Mouse (Mus musculus): Measurements from ENCODE around the gene Lcn12. TPM values are rescaled to one million over a fixed set of nuclear protein-coding genes. Genes with fewer than 3 reads are reported as not detected.

Lcn12 gene
- polyA plus RNA-seq, 1 experiment from 2014 or later, result not detected

- ATAC-seq (replicated peaks; ENCODE audit: insufficient number of reproducible peaks, low FRiP score, low TSS enrichment), result no peak
- H3K4me2 ChIP-seq, result no peak overlapping the region
- H3K9ac ChIP-seq (ENCODE audit: low read depth, low read length), result no peak overlapping the region
- H3K4me3 ChIP-seq (ENCODE audit: low read depth, low read length), result no peak overlapping the region
- H3K4me1 ChIP-seq (ENCODE audit: control insufficient read depth, insufficient read depth, low read length), result no peaks in the 10 kb centered on the region
- H3K27me3 ChIP-seq (ENCODE audit: control insufficient read depth, insufficient read depth, low read length), result peaks cover 4% of the 10 kb centered on the region; the same call in 1 of the 2 replicates
- no peaks in the 10 kb centered on the region for H3K9me3 ChIP-seq (replicated peaks; ENCODE audit: control insufficient read depth, low read length)
- 62% methylated on average over 11 of the region's 11 CpGs for WGBS (ENCODE audit: insufficient replicate concordance)
- no peak overlapping the region for H3K27ac ChIP-seq (ENCODE audit: low read depth, low read length)
- H3K36me3 ChIP-seq (ENCODE audit: control insufficient read depth, insufficient read depth, low read length), result no peaks in the 10 kb centered on the region
Measured at GRCm38 (mm10) chr2:25484901-25485647, 8.6 kb downstream of the Lcn12 start.

- Histone ChIP-seq H3K9ac (ENCODE audit: low read depth, low read length) (no peak overlapping the region), H3K9me3 (replicated peaks; ENCODE audit: control insufficient read depth, low read length) (no peaks in the 10 kb centered on the region), H3K4me2 (no peak overlapping the region), H3K36me3 (ENCODE audit: control insufficient read depth, insufficient read depth, low read length) (no peaks in the 10 kb centered on the region), H3K4me3 (ENCODE audit: low read depth, low read length) (no peak overlapping the region), H3K27me3 (ENCODE audit: control insufficient read depth, insufficient read depth, low read length) (peaks cover 4% of the 10 kb centered on the region; the same call in 1 of the 2 replicates), H3K4me1 (ENCODE audit: control insufficient read depth, insufficient read depth, low read length) (no peaks in the 10 kb centered on the region), H3K27ac (ENCODE audit: low read depth, low read length) (no peak overlapping the region)
- 22% methylated on average over 7 of the region's 7 CpGs for WGBS (ENCODE audit: insufficient replicate concordance)
- no peak for ATAC-seq (replicated peaks; ENCODE audit: insufficient number of reproducible peaks, low FRiP score, low TSS enrichment)
Measured at GRCm38 (mm10) chr2:25482969-25483368, 10.7 kb downstream of the Lcn12 start.

GRCm38 (mm10) chr2:25480541-25480940 lies 13.2 kb downstream of the Lcn12 start:
- H3K36me3 ChIP-seq (ENCODE audit: control insufficient read depth, insufficient read depth, low read length), result no peaks in the 10 kb centered on the region
- H3K4me1 ChIP-seq (ENCODE audit: control insufficient read depth, insufficient read depth, low read length), result no peaks in the 10 kb centered on the region
- no peak overlapping the region for H3K27ac ChIP-seq (ENCODE audit: low read depth, low read length)
- no peak overlapping the region for H3K4me3 ChIP-seq (ENCODE audit: low read depth, low read length)
- WGBS (ENCODE audit: insufficient replicate concordance), result 70% methylated on average over 1 of the region's 1 CpGs
- no peaks in the 10 kb centered on the region for H3K9me3 ChIP-seq (replicated peaks; ENCODE audit: control insufficient read depth, low read length)
- no peak overlapping the region for H3K4me2 ChIP-seq
- H3K9ac ChIP-seq (ENCODE audit: low read depth, low read length), result no peak overlapping the region
- peaks cover 7% of the 10 kb centered on the region; the same call in 1 of the 2 replicates for H3K27me3 ChIP-seq (ENCODE audit: control insufficient read depth, insufficient read depth, low read length)
- no peak for ATAC-seq (replicated peaks; ENCODE audit: insufficient number of reproducible peaks, low FRiP score, low TSS enrichment)

DNA sequence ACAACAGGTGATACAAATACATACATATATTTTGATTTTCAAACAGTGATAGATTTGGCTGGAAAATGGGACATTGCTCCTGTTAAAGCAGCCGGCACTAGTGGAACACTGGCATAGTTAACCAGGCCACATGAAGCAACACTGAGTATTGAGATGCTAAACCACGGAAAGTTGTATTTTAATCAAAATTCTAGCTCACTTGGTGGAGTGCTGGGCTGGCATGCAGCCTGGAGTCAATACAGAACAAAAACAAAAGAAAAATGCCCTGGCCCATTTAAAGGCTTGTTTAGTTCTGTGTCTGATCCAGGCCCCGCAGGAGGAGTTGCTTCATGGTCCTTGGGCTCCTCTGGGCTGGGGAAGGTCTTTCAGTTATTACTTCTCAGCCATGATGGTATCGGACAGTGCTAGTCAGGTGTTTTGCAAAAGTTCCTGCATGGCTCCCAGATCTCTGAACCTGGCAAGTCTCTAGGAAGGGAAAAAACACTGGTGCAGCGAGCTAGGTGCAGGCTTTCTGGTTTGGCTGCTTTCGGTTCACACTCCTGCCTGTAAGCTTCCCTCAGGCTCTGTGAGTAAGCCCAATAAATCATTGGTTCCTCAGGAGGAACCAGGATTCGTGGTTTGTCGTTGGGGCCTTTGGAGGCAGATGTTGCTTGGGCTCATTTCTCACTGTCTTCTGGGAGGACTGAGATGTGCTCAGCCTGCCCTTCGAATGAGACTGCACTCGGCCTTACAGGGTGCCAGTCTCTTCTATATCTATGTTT lies 14.0 kb downstream of the Lcn12 start:
- Histone ChIP-seq H3K4me2 (no peak overlapping the region), H3K9ac (ENCODE audit: low read depth, low read length) (no peak overlapping the region), H3K27ac (ENCODE audit: low read depth, low read length) (no peak overlapping the region), H3K36me3 (ENCODE audit: control insufficient read depth, insufficient read depth, low read length) (no peaks in the 10 kb centered on the region), H3K4me1 (ENCODE audit: control insufficient read depth, insufficient read depth, low read length) (no peaks in the 10 kb centered on the region), H3K27me3 (ENCODE audit: control insufficient read depth, insufficient read depth, low read length) (peaks cover 7% of the 10 kb centered on the region; the same call in 1 of the 2 replicates), H3K9me3 (replicated peaks; ENCODE audit: control insufficient read depth, low read length) (no peaks in the 10 kb centered on the region), H3K4me3 (ENCODE audit: low read depth, low read length) (no peak overlapping the region)
- no peak for ATAC-seq (replicated peaks; ENCODE audit: insufficient number of reproducible peaks, low FRiP score, low TSS enrichment)
- 67% methylated on average over 10 of the region's 10 CpGs for whole genome bisulfite sequencing (ENCODE audit: insufficient replicate concordance)

DNA sequence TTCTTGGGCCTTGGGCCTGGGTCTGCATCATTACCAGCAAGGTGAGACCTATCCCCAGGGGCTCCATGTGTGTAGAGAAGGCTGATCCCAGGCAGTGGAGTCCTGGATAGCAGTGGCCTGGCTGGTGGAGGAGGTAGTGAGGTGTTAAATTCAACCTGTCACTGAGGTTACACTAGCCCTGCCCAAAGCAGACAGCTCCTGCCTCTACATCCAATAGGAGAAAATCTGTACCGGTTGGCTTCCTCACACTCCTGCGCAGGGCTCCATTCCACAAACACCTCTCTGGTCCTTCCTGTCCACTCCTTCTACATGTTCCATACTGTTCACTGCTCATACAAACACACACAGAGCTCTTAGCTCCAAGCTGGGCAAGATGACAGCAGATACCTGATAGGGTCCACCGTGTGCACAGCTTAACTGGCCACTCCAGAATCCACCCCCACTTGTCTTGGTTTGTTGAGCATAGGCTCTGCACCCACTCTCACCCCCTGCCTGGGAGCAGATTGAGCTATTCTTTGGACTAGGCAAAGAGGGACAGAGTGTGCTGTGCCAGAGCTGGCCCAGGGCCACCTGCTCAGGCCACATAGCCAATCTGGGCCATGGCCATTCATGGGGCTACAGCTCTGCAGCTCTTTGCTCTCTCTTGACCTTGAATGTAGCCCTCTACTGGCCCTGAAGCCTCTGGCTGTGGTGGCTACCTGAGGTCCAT lies 15.6 kb downstream of the Lcn12 start:
- H3K9ac ChIP-seq (ENCODE audit: low read depth, low read length), result no peak overlapping the region
- no peaks in the 10 kb centered on the region for H3K9me3 ChIP-seq (replicated peaks; ENCODE audit: control insufficient read depth, low read length)
- H3K27ac ChIP-seq (ENCODE audit: low read depth, low read length), result no peak overlapping the region
- no peak for ATAC-seq (replicated peaks; ENCODE audit: insufficient number of reproducible peaks, low FRiP score, low TSS enrichment)
- H3K36me3 ChIP-seq (ENCODE audit: control insufficient read depth, insufficient read depth, low read length), result no peaks in the 10 kb centered on the region
- H3K4me2 ChIP-seq, result no peak overlapping the region
- H3K4me3 ChIP-seq (ENCODE audit: low read depth, low read length), result no peak overlapping the region
- WGBS (ENCODE audit: insufficient replicate concordance), result 89% methylated on average over 3 of the region's 3 CpGs
- H3K4me1 ChIP-seq (ENCODE audit: control insufficient read depth, insufficient read depth, low read length), result no peaks in the 10 kb centered on the region
- peaks cover 5% of the 10 kb centered on the region; the same call in 1 of the 2 replicates for H3K27me3 ChIP-seq (ENCODE audit: control insufficient read depth, insufficient read depth, low read length)

GRCm38 (mm10) chr2:25477541-25477940 lies 16.2 kb downstream of the Lcn12 start:
- H3K36me3 ChIP-seq (ENCODE audit: control insufficient read depth, insufficient read depth, low read length), result no peaks in the 10 kb centered on the region

DNA sequence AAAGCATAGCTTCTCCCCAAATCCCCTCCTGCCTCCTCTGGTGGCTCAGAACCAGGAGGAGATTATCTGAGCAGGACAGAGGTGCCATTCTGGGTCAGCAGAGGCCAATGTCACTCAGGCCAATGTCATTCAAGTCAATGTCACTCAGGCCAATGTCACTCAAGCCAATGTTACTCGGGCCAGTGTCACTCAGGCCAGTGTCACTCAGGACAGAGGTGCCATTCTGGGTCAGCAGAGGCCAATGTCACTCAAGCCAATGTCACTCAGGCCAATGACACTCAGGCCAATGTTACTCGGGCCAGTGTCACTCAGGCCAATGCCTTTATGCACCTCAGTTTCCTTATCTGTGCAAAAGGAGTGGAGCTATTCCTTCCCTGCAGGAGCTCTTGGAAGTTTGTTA lies 21.2 kb downstream of the Lcn12 start:
- Histone ChIP-seq H3K4me1 (ENCODE audit: control insufficient read depth, insufficient read depth, low read length) (peaks cover 5% of the 10 kb centered on the region), H3K36me3 (ENCODE audit: control insufficient read depth, insufficient read depth, low read length) (no peaks in the 10 kb centered on the region), H3K9me3 (replicated peaks; ENCODE audit: control insufficient read depth, low read length) (no peaks in the 10 kb centered on the region), H3K4me2 (no peak overlapping the region), H3K27me3 (ENCODE audit: control insufficient read depth, insufficient read depth, low read length) (0 out of 2 replicates have a peak, but pooled peaks cover 5% of the 10 kb centered on the region), H3K27ac (ENCODE audit: low read depth, low read length) (no peak overlapping the region), H3K4me3 (ENCODE audit: low read depth, low read length) (no peak overlapping the region), H3K9ac (ENCODE audit: low read depth, low read length) (no peak overlapping the region)
- 65% methylated on average over 2 of the region's 2 CpGs for WGBS (ENCODE audit: insufficient replicate concordance)
- ATAC-seq (replicated peaks; ENCODE audit: insufficient number of reproducible peaks, low FRiP score, low TSS enrichment), result no peak

More at GRCm38 (mm10) chr2:25477541-25477940, 16.2 kb downstream of the Lcn12 start:
- Histone ChIP-seq H3K4me3 (ENCODE audit: low read depth, low read length) (no peak overlapping the region), H3K27me3 (ENCODE audit: control insufficient read depth, insufficient read depth, low read length) (peaks cover 5% of the 10 kb centered on the region; the same call in 1 of the 2 replicates), H3K9ac (ENCODE audit: low read depth, low read length) (no peak overlapping the region), H3K4me2 (no peak overlapping the region), H3K27ac (ENCODE audit: low read depth, low read length) (no peak overlapping the region), H3K4me1 (ENCODE audit: control insufficient read depth, insufficient read depth, low read length) (no peaks in the 10 kb centered on the region), H3K9me3 (replicated peaks; ENCODE audit: control insufficient read depth, low read length) (no peaks in the 10 kb centered on the region)
- ATAC-seq (replicated peaks; ENCODE audit: insufficient number of reproducible peaks, low FRiP score, low TSS enrichment), result no peak
- WGBS (ENCODE audit: insufficient replicate concordance), result 81% methylated on average over 8 of the region's 8 CpGs

DNA sequence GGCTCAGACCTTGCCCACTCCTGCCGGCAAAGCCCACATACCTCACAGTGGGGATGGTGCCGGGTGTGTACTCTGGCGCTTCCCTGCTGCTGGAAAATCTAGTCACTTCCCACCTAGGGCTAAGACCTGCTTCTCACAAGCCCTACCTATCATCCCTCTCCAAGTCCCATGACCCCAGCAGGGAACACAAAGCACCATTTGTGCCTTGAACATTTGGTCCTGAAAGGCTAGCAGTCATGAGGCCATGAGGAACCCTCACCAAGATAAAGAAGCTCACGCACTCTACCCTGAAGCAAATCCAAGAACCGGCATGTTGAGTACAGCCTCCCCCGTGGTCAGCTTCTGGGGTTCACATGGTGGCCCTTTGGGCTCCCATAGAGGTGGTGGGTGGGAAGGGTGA lies 23.7 kb downstream of the Lcn12 start, which contains the start of gene Ptgds:
Ptgds (minus strand) TSS at position 78 of the 400 bp plus-strand sequence.
- ATAC-seq (replicated peaks; ENCODE audit: insufficient number of reproducible peaks, low FRiP score, low TSS enrichment), result no peak
- 33% methylated on average over 6 of the region's 6 CpGs for WGBS (ENCODE audit: insufficient replicate concordance)
- Histone ChIP-seq H3K4me3 (ENCODE audit: low read depth, low read length) (no peak within 1 kb of the TSS), H3K36me3 (ENCODE audit: control insufficient read depth, insufficient read depth, low read length) (no peaks in the 10 kb centered on the region), H3K9me3 (replicated peaks; ENCODE audit: control insufficient read depth, low read length) (no peaks in the 10 kb centered on the region), H3K4me1 (ENCODE audit: control insufficient read depth, insufficient read depth, low read length) (peaks cover 6% of the 10 kb centered on the region), H3K27ac (ENCODE audit: low read depth, low read length) (no peak within 1 kb of the TSS), H3K9ac (ENCODE audit: low read depth, low read length) (no peak within 1 kb of the TSS), H3K27me3 (ENCODE audit: control insufficient read depth, insufficient read depth, low read length) (no peaks in the 10 kb centered on the region), H3K4me2 (no peak within 1 kb of the TSS)
